Mouse (Mus musculus): ENCODE results near the gene Fbxl20.

Gene Fbxl20

GRCm38 (mm10) chr11:98090583-98090982 lies 59.6 kb downstream of the Fbxl20 start:
- DNase-seq (ENCODE audit: extremely low read depth, low read depth, low spot score): no peak

- DNase-seq (ENCODE audit: extremely low read depth, low read depth, low spot score): no peak
Observed at GRCm38 (mm10) chr11:98088224-98088623, 62.0 kb downstream of the Fbxl20 start.

- no peak for DNase-seq (ENCODE audit: extremely low read depth, low read depth, low spot score)
Observed at GRCm38 (mm10) chr11:98086574-98086973, 63.6 kb downstream of the Fbxl20 start.

GRCm38 (mm10) chr11:98086141-98086540 lies 64.1 kb downstream of the Fbxl20 start:
- no peak for DNase-seq (ENCODE audit: extremely low read depth, low read depth, low spot score)

GRCm38 (mm10) chr11:98082745-98083144 lies 67.5 kb downstream of the Fbxl20 start:
- DNase-seq (ENCODE audit: extremely low read depth, low read depth, low spot score): no peak

GRCm38 (mm10) chr11:98080450-98080849 lies 69.8 kb downstream of the Fbxl20 start:
- no peak for DNase-seq (ENCODE audit: extremely low read depth, low read depth, low spot score)

GRCm38 (mm10) chr11:98077086-98077485 lies 73.1 kb downstream of the Fbxl20 start:
- DNase-seq (ENCODE audit: extremely low read depth, low read depth, low spot score): no peak

- no peak for DNase-seq (ENCODE audit: extremely low read depth, low read depth, low spot score)
Observed at GRCm38 (mm10) chr11:98075195-98075808, 74.9 kb downstream of the Fbxl20 start.

- DNase-seq (ENCODE audit: extremely low read depth, low read depth, low spot score): no peak
Observed at GRCm38 (mm10) chr11:98073442-98073841, 76.8 kb downstream of the Fbxl20 start.

GRCm38 (mm10) chr11:98067255-98067654 lies 82.9 kb downstream of the Fbxl20 start:
- DNase-seq (ENCODE audit: extremely low read depth, low read depth, low spot score): no peak

GRCm38 (mm10) chr11:98066201-98066600 lies 84.0 kb downstream of the Fbxl20 start:
- no peak for DNase-seq (ENCODE audit: extremely low read depth, low read depth, low spot score)

GRCm38 (mm10) chr11:98061904-98062562 lies 88.2 kb downstream of the Fbxl20 start:
- DNase-seq (ENCODE audit: extremely low read depth, low read depth, low spot score): no peak

- no peak for DNase-seq (ENCODE audit: extremely low read depth, low read depth, low spot score)
Observed at GRCm38 (mm10) chr11:98061441-98061840, 88.8 kb downstream of the Fbxl20 start.

GRCm38 (mm10) chr11:98060104-98060692 lies 90.0 kb downstream of the Fbxl20 start:
- no peak for DNase-seq (ENCODE audit: extremely low read depth, low read depth, low spot score)

GRCm38 (mm10) chr11:98059662-98060061 lies 90.5 kb downstream of the Fbxl20 start:
- peak; percentile 37 for DNase-seq (ENCODE audit: extremely low read depth, low read depth, low spot score)

GRCm38 (mm10) chr11:98057998-98058397 lies 92.2 kb downstream of the Fbxl20 start:
- peak; percentile 54 for DNase-seq (ENCODE audit: extremely low read depth, low read depth, low spot score)

GRCm38 (mm10) chr11:98057466-98057865 lies 92.7 kb downstream of the Fbxl20 start:
- no peak for DNase-seq (ENCODE audit: extremely low read depth, low read depth, low spot score)

GRCm38 (mm10) chr11:98052989-98053834 lies 97.0 kb downstream of the Fbxl20 start, which contains the start of gene Stac2:
Stac2 (minus strand) TSS chr11:98053462.
- no peak for DNase-seq (ENCODE audit: extremely low read depth, low read depth, low spot score)

GRCm38 (mm10) chr11:98052129-98052988 lies 97.8 kb downstream of the Fbxl20 start:
- no peak for DNase-seq (ENCODE audit: extremely low read depth, low read depth, low spot score)

GRCm38 (mm10) chr11:98051611-98052128 lies 98.5 kb downstream of the Fbxl20 start:
- DNase-seq (ENCODE audit: extremely low read depth, low read depth, low spot score): no peak

Measured in fat pad, adult 2 months (tissue).